Mouse (Mus musculus) left cerebral cortex, postnatal 36 days (tissue): Measurements from ENCODE around the gene Gm15128. TPM values are rescaled to one million over a fixed set of nuclear protein-coding genes. Genes with fewer than 3 reads are reported as not detected.
"Not testable (repeated sequence)": the region's sequence is repeated elsewhere in the genome, so short reads cannot be mapped to it uniquely, and the experiment has no call there.

Source experiments
- DNase-seq, 2 experiments: peaks; one replicate each; pipeline ENCODE4 v3.0.0; 2021 to 2022; ENCODE audit warnings: low spot score in 2 of 2, mixed read lengths in 1 of 2
- intact Hi-C: fragments of 180-260 bp; cut with DNase I; formaldehyde crosslinking; loops from one replicate; pipeline ENCODE4 v1.15.1; 2025
- total RNA-seq, 2 experiments: library from RNA; stranded (reverse); gene quantifications; 2 replicates each; pipeline ENCODE4 v1.2.3; 2021

Gm15128 gene
- total RNA-seq, result not detected

DNA sequence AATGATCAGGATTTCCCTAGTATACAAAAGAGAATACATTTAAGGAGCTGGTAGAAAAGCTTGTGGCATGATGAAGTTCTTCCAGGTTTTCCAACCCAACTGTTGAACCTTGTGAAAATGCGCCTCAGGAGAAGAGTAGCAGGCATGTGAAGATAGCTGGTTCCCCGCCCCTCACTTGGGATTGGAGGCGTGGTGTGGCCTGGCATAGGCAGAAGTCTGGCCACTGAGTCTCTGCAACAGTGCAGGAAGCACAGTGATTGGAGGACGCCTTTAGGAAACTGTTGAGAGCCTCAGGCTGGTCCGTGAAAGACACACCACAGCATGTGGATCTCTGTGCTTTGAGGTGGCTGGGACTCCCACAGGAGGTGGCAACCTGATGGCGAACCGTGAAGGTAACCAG, at the start of gene Gm15128:
Gene Gm15128 (plus strand): TSS at position 301 of the 400 bp plus-strand sequence.
- DNase-seq, intact Hi-C loops: not testable (repeated sequence)

Other genes starting within 250 kb of the Gm15128 start
- 10 to 100 TPM; 23.2 to 26.1 TPM for gene Lrch2, start 211.9 kb upstream of the Gm15128 start, total RNA-seq
- gene Gm15080, start 227.0 kb downstream of the Gm15128 start, total RNA-seq, result not detected